Mouse (Mus musculus) B cell, adult 2 months (primary cell): Measurements from ENCODE around the gene Psmg1.

Experiments used
- DNase-seq, 2 experiments: peaks; one replicate each; pipeline ENCODE4 v3.0.0; 2022

Psmg1 gene

GRCm38 (mm10) chr16:95956618-95957017 is 34.1 kb downstream of the Psmg1 start:
- peak in 1 of 2 experiments; percentile 25 for DNase-seq

DNA sequence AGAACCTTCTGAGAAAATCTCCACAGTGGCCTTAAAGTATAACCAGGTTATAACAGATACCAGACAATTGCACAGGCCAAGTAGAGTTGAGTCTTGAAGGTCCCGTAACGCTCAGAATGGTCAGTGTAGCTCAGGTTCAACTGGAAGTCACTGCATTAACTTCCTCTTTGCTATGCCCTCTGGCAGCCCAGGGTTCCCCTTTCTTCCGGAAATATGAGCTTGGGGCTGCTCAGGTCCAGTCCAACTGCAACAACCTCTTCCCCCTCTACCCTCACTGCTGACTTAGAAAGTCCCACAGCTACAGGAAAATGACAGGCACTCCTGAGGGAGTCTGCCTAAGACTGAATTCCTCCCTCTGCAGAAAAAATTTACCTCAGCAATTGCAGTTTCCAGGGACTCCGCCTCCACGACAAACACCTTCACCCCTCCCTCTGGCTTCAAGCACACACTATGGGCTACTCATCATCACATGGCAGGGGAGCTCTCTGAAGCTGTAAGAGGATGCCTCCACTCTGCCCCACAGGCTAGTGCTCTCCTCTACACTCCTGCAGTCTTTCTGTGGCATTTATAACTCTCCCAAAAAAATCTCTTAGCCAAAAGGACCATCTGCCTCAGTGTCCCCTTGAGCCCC is 34.9 kb downstream of the Psmg1 start:
- peak; percentile 24 to 25 for DNase-seq

DNA sequence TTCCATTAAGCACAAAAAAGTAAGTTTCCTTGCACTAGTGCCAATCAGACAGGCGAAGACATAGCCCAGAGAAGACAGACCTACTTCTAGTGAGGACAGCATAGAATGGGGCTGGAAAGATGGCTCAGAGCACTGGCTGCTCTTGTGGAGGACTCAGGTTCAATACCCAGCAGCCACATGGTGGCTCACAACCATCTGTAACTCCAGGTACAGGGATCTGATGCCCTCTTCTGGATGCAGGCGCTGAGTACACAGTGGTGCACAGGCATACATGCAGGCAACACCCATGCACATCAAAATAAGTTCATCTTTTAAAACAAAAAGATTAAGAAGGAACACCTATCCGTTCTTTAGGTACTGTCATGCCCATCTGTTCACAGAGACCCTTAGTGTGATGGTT is 36.4 kb downstream of the Psmg1 start:
- DNase-seq: no peak

GRCm38 (mm10) chr16:95953159-95953650 is 37.6 kb downstream of the Psmg1 start:
- DNase-seq: no peak

DNA sequence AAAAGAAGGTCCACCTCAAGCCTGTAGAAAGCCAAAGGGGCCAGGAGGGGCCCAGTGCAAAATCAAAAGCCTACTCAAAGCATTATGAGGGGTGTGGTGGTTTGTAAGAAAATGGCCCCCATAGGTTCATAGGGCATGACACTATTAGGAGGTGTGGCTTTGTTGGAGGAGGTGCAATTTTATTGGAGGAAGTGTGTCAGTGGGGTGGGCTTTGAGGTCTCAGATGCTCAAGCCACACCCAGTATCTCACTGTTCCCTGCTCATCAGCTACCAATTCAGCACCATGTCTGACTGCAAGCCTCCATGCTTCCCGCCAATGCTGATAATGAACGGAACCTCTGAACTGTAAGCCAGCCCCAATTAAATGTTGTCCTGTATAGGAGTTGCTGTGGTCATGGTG is 39.3 kb downstream of the Psmg1 start:
- DNase-seq: no peak

- DNase-seq: peak; percentile 72 to 76
Observed at GRCm38 (mm10) chr16:95945389-95946311, 45.1 kb downstream of the Psmg1 start.

DNA sequence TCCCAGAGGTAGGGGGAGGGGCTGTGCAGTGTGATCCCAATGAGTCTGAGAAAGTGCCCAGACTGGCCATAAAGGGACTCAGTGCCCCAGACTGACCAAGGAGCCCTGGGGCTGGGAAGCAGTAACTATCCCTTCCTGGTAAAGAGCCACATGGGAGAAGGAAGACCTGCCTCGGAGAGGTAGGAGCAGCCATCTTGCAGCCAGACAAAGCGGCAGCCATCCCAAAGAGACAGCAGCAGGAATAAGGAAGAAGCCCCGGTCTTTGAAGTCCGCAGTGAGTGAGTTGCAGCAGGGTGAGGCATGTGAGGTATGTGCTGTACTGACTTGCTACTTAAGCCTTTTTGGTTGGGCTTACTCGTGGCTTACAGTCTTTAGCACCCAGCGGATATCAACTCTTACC is 47.6 kb downstream of the Psmg1 start:
- DNase-seq: no peak

DNA sequence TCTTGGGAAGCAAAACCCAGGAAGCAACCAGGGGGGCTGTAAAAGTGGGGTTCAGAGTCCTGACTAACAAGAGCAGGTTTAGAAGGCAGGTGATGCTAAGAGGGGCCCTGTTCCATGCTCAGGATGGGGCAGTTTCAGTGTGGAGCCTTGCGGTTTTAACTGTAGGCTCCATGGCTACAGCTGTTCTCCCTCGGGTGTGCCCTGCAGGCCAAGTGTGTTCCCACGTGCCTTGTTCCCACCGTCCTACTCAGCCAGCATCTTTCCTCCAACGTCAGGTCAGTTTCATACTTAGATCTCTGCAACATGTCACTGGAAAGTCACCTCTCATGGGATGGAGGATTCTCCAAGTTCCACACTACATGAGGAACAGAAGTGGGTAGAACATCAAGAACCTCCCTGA is 49.2 kb downstream of the Psmg1 start:
- no peak for DNase-seq

DNA sequence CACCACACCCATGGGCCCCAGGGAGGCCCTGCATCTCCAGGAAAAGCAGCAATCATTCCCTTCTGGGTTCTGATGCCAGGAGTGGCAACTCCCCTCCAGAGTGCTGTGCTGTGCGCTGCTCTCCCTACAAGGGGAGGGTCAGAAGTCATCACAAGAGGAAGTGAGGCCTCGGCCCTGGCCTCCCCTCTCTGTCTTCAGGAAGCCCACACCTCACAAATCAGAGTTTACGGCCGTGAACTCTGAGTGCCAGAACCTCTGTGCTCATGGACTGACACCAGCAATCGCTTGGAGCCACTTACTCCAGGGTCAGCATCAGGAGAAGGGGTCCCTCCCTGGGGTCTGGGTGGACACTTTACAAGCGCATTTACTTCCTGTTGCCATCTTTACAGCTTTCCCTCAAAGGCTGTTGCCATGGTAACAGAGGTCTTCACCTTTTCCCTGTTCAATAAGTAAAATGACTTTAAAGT is 55.2 kb downstream of the Psmg1 start:
- peak; percentile 19 to 27 for DNase-seq

- DNase-seq: no peak
Observed at GRCm38 (mm10) chr16:95932860-95933259, 57.9 kb downstream of the Psmg1 start.

GRCm38 (mm10) chr16:95931509-95931908 is 59.3 kb downstream of the Psmg1 start:
- DNase-seq: peak; percentile 33 to 42
